Mouse (Mus musculus) midbrain, embryonic 11.5 days (tissue): ENCODE results near the gene Gm14326. TPM values are rescaled to one million over a fixed set of nuclear protein-coding genes. Genes with fewer than 3 reads are reported as not detected.

ENCODE experiments used
- polyA plus RNA-seq: library from polyadenylated mRNA; unstranded; fragments of >200 nt; fragmentation: Nextera tagmentation; extraction: Ambion mirVana; gene quantifications from 2 replicates; pipeline ENCODE4 v1.2.1, GENCODE M21; 2014

Gm14326 gene
- polyA plus RNA-seq, 1 experiment from 2014 or later, result 16.7 TPM

Other genes with a start within 250 kb of the Gm14326 start
- 6.4 and 6.7 TPM in 2 replicates for gene Gm14322, start 198.0 kb downstream of the Gm14326 start, polyA plus RNA-seq
- gene Gm14325, start 117.0 kb downstream of the Gm14326 start, polyA plus RNA-seq, result 45.5 and 49.3 TPM in 2 replicates
- gene Gm14327, start 60.2 kb downstream of the Gm14326 start, polyA plus RNA-seq, result 1.3 and 2.6 TPM in 2 replicates
- gene Zfp972, start 31.7 kb downstream of the Gm14326 start, polyA plus RNA-seq, result 0.36 and 1.1 TPM in 2 replicates
- gene Zfp971, start 66.0 kb upstream of the Gm14326 start, polyA plus RNA-seq, result 14.6 and 15.0 TPM in 2 replicates
- gene Zfp931, start 121.2 kb upstream of the Gm14326 start, polyA plus RNA-seq, result 16.3 and 17.6 TPM in 2 replicates
- 11.7 and 13.9 TPM in 2 replicates for gene Phactr3, start 161.7 kb upstream of the Gm14326 start, polyA plus RNA-seq